Mouse (Mus musculus) kidney, postnatal 25 days (tissue): ENCODE measurements around the gene Mybpc2.

Source experiments
- DNase-seq, 2 experiments: peaks; one replicate each; pipeline ENCODE4 v3.0.0; 2021; ENCODE audit warnings: mixed read lengths in 2 of 2

Gene Mybpc2

GRCm38 (mm10) chr7:44482836-44483435, 41.5 kb downstream of the Mybpc2 start:
- no peak for DNase-seq

- no peak for DNase-seq
Observed at GRCm38 (mm10) chr7:44475046-44475614, 49.3 kb downstream of the Mybpc2 start.

GRCm38 (mm10) chr7:44474419-44474818, 50.0 kb downstream of the Mybpc2 start:
- DNase-seq = no peak

GRCm38 (mm10) chr7:44472961-44473646, 51.4 kb downstream of the Mybpc2 start:
- DNase-seq = no peak

- no peak for DNase-seq
Observed at GRCm38 (mm10) chr7:44472558-44472885, 51.9 kb downstream of the Mybpc2 start.

- DNase-seq = no peak
Observed at GRCm38 (mm10) chr7:44471880-44472557, 52.4 kb downstream of the Mybpc2 start.

- DNase-seq = no peak
Observed at GRCm38 (mm10) chr7:44470696-44471612, 53.5 kb downstream of the Mybpc2 start.

GRCm38 (mm10) chr7:44469677-44470675, 54.5 kb downstream of the Mybpc2 start:
- no peak for DNase-seq

GRCm38 (mm10) chr7:44468644-44469285, 55.7 kb downstream of the Mybpc2 start:
- no peak for DNase-seq

GRCm38 (mm10) chr7:44467811-44468411, 56.5 kb downstream of the Mybpc2 start, which contains the start of gene Josd2:
TSS of gene Josd2 (plus strand) at chr7:44467980.
- peak; percentile 95 to 98 for DNase-seq

GRCm38 (mm10) chr7:44466888-44467311, 57.6 kb downstream of the Mybpc2 start:
- DNase-seq = peak in 1 of 2 experiments; percentile 42

- DNase-seq = peak in 1 of 2 experiments; percentile 50
Observed at GRCm38 (mm10) chr7:44466006-44466887, 58.2 kb downstream of the Mybpc2 start.

- DNase-seq = peak; percentile 69 to 87
Observed at GRCm38 (mm10) chr7:44465111-44465510, 59.3 kb downstream of the Mybpc2 start, which contains the start of gene Aspdh. TSS of gene Aspdh (plus strand) at chr7:44465391.

GRCm38 (mm10) chr7:44464511-44464910, 59.9 kb downstream of the Mybpc2 start:
- DNase-seq = no peak

- no peak for DNase-seq
Observed at GRCm38 (mm10) chr7:44463556-44464225, 60.8 kb downstream of the Mybpc2 start.

GRCm38 (mm10) chr7:44463056-44463425, 61.4 kb downstream of the Mybpc2 start:
- DNase-seq = no peak

- peak; percentile 59 to 76 for DNase-seq
Observed at GRCm38 (mm10) chr7:44462218-44463055, 62.0 kb downstream of the Mybpc2 start.
